Mouse (Mus musculus): ENCODE results near the gene Fbxo33. TPM values are rescaled to one million over a fixed set of nuclear protein-coding genes. Genes with fewer than 3 reads are reported as not detected.
A peak's percentile ranks its signal among the peaks of the same experiment; 100 is the strongest.

Fbxo33 gene
- polyA plus RNA-seq, 1 experiment from 2014 or later = 3.9 TPM

GRCm38 (mm10) chr12:59177814-59178213 is 41.7 kb downstream of the Fbxo33 start:
- Histone ChIP-seq H3K9me3 (ENCODE audit: control insufficient read depth, low read length) (no peaks in the 10 kb centered on the region), H3K36me3 (ENCODE audit: control insufficient read depth, insufficient read depth, low read length) (peaks cover 27% of the 10 kb centered on the region), H3K27me3 (replicated peaks; ENCODE audit: control insufficient read depth, insufficient read depth, low read length) (no peaks in the 10 kb centered on the region), H3K4me3 (ENCODE audit: low read length) (no peak overlapping the region), H3K27ac (ENCODE audit: low read depth, low read length) (no peak overlapping the region), H3K4me2 (ENCODE audit: low read length) (no peak overlapping the region), H3K4me1 (ENCODE audit: control insufficient read depth, insufficient read depth, low read depth, low read length) (no peaks in the 10 kb centered on the region), H3K9ac (ENCODE audit: low read depth, low read length) (no peak overlapping the region)
- peak; percentile 54 for ATAC-seq
- 81% methylated on average over 3 of the region's 3 CpGs for WGBS

- Histone ChIP-seq H3K27ac (ENCODE audit: low read depth, low read length) (no peak overlapping the region), H3K9me3 (ENCODE audit: control insufficient read depth, low read length) (no peaks in the 10 kb centered on the region), H3K9ac (ENCODE audit: low read depth, low read length) (no peak overlapping the region), H3K4me1 (ENCODE audit: control insufficient read depth, insufficient read depth, low read depth, low read length) (no peaks in the 10 kb centered on the region), H3K4me2 (ENCODE audit: low read length) (no peak overlapping the region), H3K36me3 (ENCODE audit: control insufficient read depth, insufficient read depth, low read length) (peaks cover 13% of the 10 kb centered on the region), H3K27me3 (replicated peaks; ENCODE audit: control insufficient read depth, insufficient read depth, low read length) (no peaks in the 10 kb centered on the region), H3K4me3 (ENCODE audit: low read length) (no peak overlapping the region)
- WGBS = 93% methylated on average over 4 of the region's 4 CpGs
- ATAC-seq = no peak
Measured at GRCm38 (mm10) chr12:59169935-59170334, 49.6 kb downstream of the Fbxo33 start.

- 89% methylated on average over 4 of the region's 4 CpGs for WGBS
- Histone ChIP-seq H3K4me2 (ENCODE audit: low read length) (no peak overlapping the region), H3K9ac (ENCODE audit: low read depth, low read length) (no peak overlapping the region), H3K4me3 (ENCODE audit: low read length) (no peak overlapping the region), H3K4me1 (ENCODE audit: control insufficient read depth, insufficient read depth, low read depth, low read length) (no peaks in the 10 kb centered on the region), H3K27me3 (replicated peaks; ENCODE audit: control insufficient read depth, insufficient read depth, low read length) (no peaks in the 10 kb centered on the region), H3K9me3 (ENCODE audit: control insufficient read depth, low read length) (no peaks in the 10 kb centered on the region), H3K27ac (ENCODE audit: low read depth, low read length) (no peak overlapping the region), H3K36me3 (ENCODE audit: control insufficient read depth, insufficient read depth, low read length) (peaks cover 16% of the 10 kb centered on the region)
- no peak for ATAC-seq
Measured at GRCm38 (mm10) chr12:59166557-59166956, 53.0 kb downstream of the Fbxo33 start.

GRCm38 (mm10) chr12:59164522-59164921 is 55.0 kb downstream of the Fbxo33 start:
- Histone ChIP-seq H3K27me3 (replicated peaks; ENCODE audit: control insufficient read depth, insufficient read depth, low read length) (no peaks in the 10 kb centered on the region), H3K36me3 (ENCODE audit: control insufficient read depth, insufficient read depth, low read length) (peaks cover 21% of the 10 kb centered on the region), H3K4me1 (ENCODE audit: control insufficient read depth, insufficient read depth, low read depth, low read length) (no peaks in the 10 kb centered on the region), H3K9ac (ENCODE audit: low read depth, low read length) (no peak overlapping the region), H3K4me3 (ENCODE audit: low read length) (no peak overlapping the region), H3K9me3 (ENCODE audit: control insufficient read depth, low read length) (no peaks in the 10 kb centered on the region), H3K27ac (ENCODE audit: low read depth, low read length) (no peak overlapping the region), H3K4me2 (ENCODE audit: low read length) (no peak overlapping the region)
- no peak for ATAC-seq
- 94% methylated on average over 6 of the region's 6 CpGs for WGBS

- Histone ChIP-seq H3K4me2 (ENCODE audit: low read length) (no peak overlapping the region), H3K9ac (ENCODE audit: low read depth, low read length) (no peak overlapping the region), H3K27me3 (replicated peaks; ENCODE audit: control insufficient read depth, insufficient read depth, low read length) (no peaks in the 10 kb centered on the region), H3K9me3 (ENCODE audit: control insufficient read depth, low read length) (no peaks in the 10 kb centered on the region), H3K36me3 (ENCODE audit: control insufficient read depth, insufficient read depth, low read length) (peaks cover 22% of the 10 kb centered on the region), H3K27ac (ENCODE audit: low read depth, low read length) (no peak overlapping the region), H3K4me1 (ENCODE audit: control insufficient read depth, insufficient read depth, low read depth, low read length) (no peaks in the 10 kb centered on the region), H3K4me3 (ENCODE audit: low read length) (no peak overlapping the region)
- 92% methylated on average over 2 of the region's 2 CpGs for WGBS
- ATAC-seq = no peak
Measured at GRCm38 (mm10) chr12:59162797-59163196, 56.7 kb downstream of the Fbxo33 start.

GRCm38 (mm10) chr12:59161091-59161490 is 58.4 kb downstream of the Fbxo33 start:
- Histone ChIP-seq H3K27me3 (replicated peaks; ENCODE audit: control insufficient read depth, insufficient read depth, low read length) (no peaks in the 10 kb centered on the region), H3K4me1 (ENCODE audit: control insufficient read depth, insufficient read depth, low read depth, low read length) (no peaks in the 10 kb centered on the region), H3K9me3 (ENCODE audit: control insufficient read depth, low read length) (no peaks in the 10 kb centered on the region), H3K4me3 (ENCODE audit: low read length) (no peak overlapping the region), H3K4me2 (ENCODE audit: low read length) (no peak overlapping the region), H3K9ac (ENCODE audit: low read depth, low read length) (no peak overlapping the region), H3K36me3 (ENCODE audit: control insufficient read depth, insufficient read depth, low read length) (peaks cover 28% of the 10 kb centered on the region), H3K27ac (ENCODE audit: low read depth, low read length) (no peak overlapping the region)
- ATAC-seq = no peak
- WGBS = 49% methylated on average over 2 of the region's 2 CpGs

Small RNA genes lying within 50 kb of the gene (microRNA-seq; reads per million reads assigned to microRNA genes)
- gene Gm27284 = not detected

Other genes with a start within 250 kb of the Fbxo33 start
- gene Sec23a, start 207.7 kb downstream of the Fbxo33 start, polyA plus RNA-seq (2015; fragmentation: Nextera tagmentation; extraction: Ambion mirVana) = 106 and 108 TPM in 2 replicates
- gene Gemin2, start 206.3 kb downstream of the Fbxo33 start, polyA plus RNA-seq (2015; fragmentation: Nextera tagmentation; extraction: Ambion mirVana) = 13.5 and 14.1 TPM in 2 replicates
- 150 and 173 TPM in 2 replicates for gene Trappc6b, start 158.3 kb downstream of the Fbxo33 start, polyA plus RNA-seq (2015; fragmentation: Nextera tagmentation; extraction: Ambion mirVana)
- 76.2 and 82.2 TPM in 2 replicates for gene Pnn, start 152.8 kb downstream of the Fbxo33 start, polyA plus RNA-seq (2015; fragmentation: Nextera tagmentation; extraction: Ambion mirVana)
- 32.8 and 33.7 TPM in 2 replicates for gene Mia2, start 123.9 kb downstream of the Fbxo33 start, polyA plus RNA-seq (2015; fragmentation: Nextera tagmentation; extraction: Ambion mirVana)